13 mouse cellular contexts compared by ENCODE assay signal in the genomic region with DNA sequence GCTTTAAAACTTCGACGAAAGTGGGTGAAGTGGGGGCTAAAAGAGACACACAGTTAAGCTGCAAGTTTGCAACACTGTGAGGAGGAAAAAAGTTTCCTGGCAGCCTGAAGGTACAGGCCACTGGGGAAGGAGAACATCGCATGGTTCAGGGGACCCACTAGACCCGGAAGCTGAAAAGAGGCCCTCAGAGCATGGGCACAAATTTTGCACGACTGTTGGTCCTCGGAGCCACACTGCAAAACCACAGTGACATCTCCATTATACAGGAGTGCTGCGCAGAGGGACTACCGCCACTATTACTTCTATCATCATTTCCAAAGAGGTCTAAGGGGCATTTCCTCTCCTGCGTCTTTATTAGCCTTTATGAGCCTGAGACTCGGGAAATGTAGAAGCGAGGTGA. TPM values are rescaled to one million over a fixed set of nuclear protein-coding genes. Genes with fewer than 3 reads are reported as not detected.
DNase-seq lines count a peak whose midpoint lies in the region; ATAC-seq and TF ChIP-seq lines count a peak whose summit lies in the region.
"Had no signal": no experiment of that assay in that cellular context is flagged by ENCODE, and none has a peak within 500 bp of the region (broad histone marks: within the 10 kb centered on the region; RNA-seq: fewer than 3 reads in every experiment).

No protein-coding gene starts in this region.

- TF ChIP-seq CTCF in left cerebral cortex, adult 2 months (IDR thresholded peaks at IDR 0.05) = no peak

- no peak for ATAC-seq in heart, embryonic 12.5 days (ENCODE audit: insufficient number of reproducible peaks, low FRiP score)
- no peak for ATAC-seq in hindbrain, embryonic 12.5 days (ENCODE audit: low FRiP score)
- no peak for ATAC-seq in midbrain, embryonic 15.5 days (replicated peaks)
- ATAC-seq in liver, embryonic 12.5 days = no peak

- no peak overlapping the region for H3K27ac ChIP-seq in heart, embryonic 12.5 days (ENCODE audit: poor library complexity, severe bottlenecking)
- H3K27ac ChIP-seq in hindbrain, embryonic 12.5 days = peak overlapping the region; percentile 55
- H3K27ac ChIP-seq in midbrain, embryonic 15.5 days = peak overlapping the region; percentile 46; the same call in 1 of the 2 replicates
- no peak overlapping the region for H3K27ac ChIP-seq in liver, embryonic 12.5 days
- no peak overlapping the region for H3K27ac ChIP-seq in left cerebral cortex, adult 2 months
- H3K27ac ChIP-seq: heart, adult 2 months; liver, embryonic 15.5 days; macrophage had no signal

- 8% methylated on average over 11 of the region's 11 CpGs for WGBS in heart, embryonic 12.5 days
- 4% methylated on average over 11 of the region's 11 CpGs for WGBS in hindbrain, embryonic 12.5 days
- 5% methylated on average over 11 of the region's 11 CpGs for WGBS in midbrain, embryonic 15.5 days
- WGBS in liver, embryonic 12.5 days (ENCODE audit: insufficient replicate concordance) = 5% methylated on average over 11 of the region's 11 CpGs

- H3K36me3 ChIP-seq in heart, embryonic 12.5 days = no peaks in the 10 kb centered on the region
- no peaks in the 10 kb centered on the region for H3K36me3 ChIP-seq in hindbrain, embryonic 12.5 days
- H3K36me3 ChIP-seq in midbrain, embryonic 15.5 days (replicated peaks) = no peaks in the 10 kb centered on the region
- H3K36me3 ChIP-seq in liver, embryonic 12.5 days = no peaks in the 10 kb centered on the region
- H3K36me3 ChIP-seq: liver, embryonic 15.5 days had no signal

- H3K27me3 ChIP-seq in heart, embryonic 12.5 days (replicated peaks) = peaks cover 94% of the 10 kb centered on the region
- H3K27me3 ChIP-seq in hindbrain, embryonic 12.5 days = peaks cover 87% of the 10 kb centered on the region
- H3K27me3 ChIP-seq in midbrain, embryonic 15.5 days (replicated peaks) = peaks cover 78% of the 10 kb centered on the region
- H3K27me3 ChIP-seq in liver, embryonic 12.5 days (replicated peaks) = peaks cover 100% of the 10 kb centered on the region

- H3K4me2 ChIP-seq in heart, embryonic 12.5 days = no peak overlapping the region
- peak overlapping the region; percentile 77 for H3K4me2 ChIP-seq in hindbrain, embryonic 12.5 days (replicated peaks)
- no peak overlapping the region for H3K4me2 ChIP-seq in midbrain, embryonic 15.5 days
- no peak overlapping the region for H3K4me2 ChIP-seq in liver, embryonic 12.5 days

- H3K9me3 ChIP-seq in heart, embryonic 12.5 days (replicated peaks) = no peaks in the 10 kb centered on the region
- H3K9me3 ChIP-seq in hindbrain, embryonic 12.5 days (replicated peaks) = no peaks in the 10 kb centered on the region
- H3K9me3 ChIP-seq in midbrain, embryonic 15.5 days = no peaks in the 10 kb centered on the region
- no peaks in the 10 kb centered on the region for H3K9me3 ChIP-seq in liver, embryonic 12.5 days (replicated peaks)
- H3K9me3 ChIP-seq: liver, embryonic 15.5 days had no signal

- DNase-seq in heart, adult 11 months = peak; percentile 46
- DNase-seq in embryo, embryonic 9.5 days (ENCODE audit: extremely low spot score) = peak; percentile 24
- no peak for DNase-seq in kidney, postnatal 10 days
- DNase-seq in left cerebral cortex, adult 2 months (ENCODE audit: extremely low spot score in 1 of 2, low spot score in 2 of 2) = no peak
- DNase-seq: cerebellum, adult 11-12 months; heart, adult 2 months; kidney, postnatal 14 days had no signal

- no peak overlapping the region for H3K9ac ChIP-seq in heart, embryonic 12.5 days
- no peak overlapping the region for H3K9ac ChIP-seq in hindbrain, embryonic 12.5 days
- H3K9ac ChIP-seq in midbrain, embryonic 15.5 days = no peak overlapping the region
- H3K9ac ChIP-seq in liver, embryonic 12.5 days = no peak overlapping the region
- H3K9ac ChIP-seq: liver, embryonic 15.5 days had no signal

- H3K4me1 ChIP-seq in heart, embryonic 12.5 days (replicated peaks) = peaks cover 33% of the 10 kb centered on the region
- peaks cover 50% of the 10 kb centered on the region for H3K4me1 ChIP-seq in hindbrain, embryonic 12.5 days
- H3K4me1 ChIP-seq in midbrain, embryonic 15.5 days = peaks cover 31% of the 10 kb centered on the region; the same call in 1 of the 2 replicates
- H3K4me1 ChIP-seq in liver, embryonic 12.5 days = no peaks in the 10 kb centered on the region; the same call in 1 of the 2 replicates

- no peak overlapping the region for H3K4me3 ChIP-seq in heart, embryonic 12.5 days
- H3K4me3 ChIP-seq in hindbrain, embryonic 12.5 days = 0 out of 2 replicates have a peak overlapping the region, but pooled peaks have one; percentile 25
- no peak overlapping the region for H3K4me3 ChIP-seq in midbrain, embryonic 15.5 days
- H3K4me3 ChIP-seq in liver, embryonic 12.5 days = no peak overlapping the region
- no peak overlapping the region for H3K4me3 ChIP-seq in left cerebral cortex, adult 2 months
- H3K4me3 ChIP-seq: heart, adult 2 months; liver, embryonic 15.5 days had no signal

- intact Hi-C loops in left cerebral cortex, adult 2 months (cut with DNase I) = loop anchor here (5.0 to 10.0 kb wide), 4 partner anchors 159 to 1749 kb away; no protein-coding TSS in a partner anchor

RNA-seq across cellular contexts. Expression of a gene that starts 32.7 kb away (rescaled TPM):
- 26.5 and 27.7 TPM in 2 replicates for polyA plus RNA-seq in heart, embryonic 12.5 days (2016; fragmentation: Nextera tagmentation; extraction: Ambion mirVana)
- polyA plus RNA-seq in hindbrain, embryonic 12.5 days (2016; fragmentation: Nextera tagmentation; extraction: Ambion mirVana) = 133 and 146 TPM in 2 replicates
- 84.8 and 98.4 TPM in 2 replicates for polyA plus RNA-seq in midbrain, embryonic 15.5 days (2015; fragmentation: Nextera tagmentation; extraction: Ambion mirVana)
- 23.3 and 26.8 TPM in 2 replicates for polyA plus RNA-seq in liver, embryonic 12.5 days (2016; fragmentation: Nextera tagmentation; extraction: Ambion mirVana)
- total RNA-seq in left cerebral cortex, adult 2 months (2021) = 10 to 100 TPM; 38.9 to 45.2 TPM
- polyA plus RNA-seq: macrophage had no signal

Comparison
In these comparisons a context has a peak if more than half of its experiments do, and no peak if none do; other contexts are left out.
1. DNase-seq: peak in heart, adult 11 months (single experiment) and embryo, embryonic 9.5 days (single experiment); none in kidney, postnatal 10 days (single experiment) and left cerebral cortex, adult 2 months (0 of 2).
2. H3K27ac ChIP-seq: peak in hindbrain, embryonic 12.5 days (single experiment) and midbrain, embryonic 15.5 days (single experiment); none in heart, embryonic 12.5 days (single experiment), liver, embryonic 12.5 days (single experiment) and left cerebral cortex, adult 2 months (single experiment).